Mouse (Mus musculus) midbrain, embryonic 11.5 days (tissue): Measurements from ENCODE around the gene Tmem161a. TPM values are rescaled to one million over a fixed set of nuclear protein-coding genes. Genes with fewer than 3 reads are reported as not detected.

Experiments
- ATAC-seq: fragments of 200-750 bp; cut with Nextera tagmentation; 2 replicates; pipeline ENCODE4 v1.8.0; 2017; ENCODE audit warnings: moderate TSS enrichment, moderate library complexity; ENCODE audit not compliant: low FRiP score
- DNase-seq: peaks from one replicate; pipeline ENCODE4 v3.0.0; 2015; ENCODE audit warnings: low spot score; ENCODE audit errors: missing footprints
- H3K27ac ChIP-seq: fragments of 300-500 bp; sonication (generic); 2 replicates; pipeline ENCODE4 v1.5.1; 2014; ENCODE audit warnings: low read depth, low read length
- H3K27me3 ChIP-seq: fragments of 300-500 bp; sonication (generic); 2 replicates; pipeline ENCODE4 v1.6.1; 2014; ENCODE audit warnings: mild to moderate bottlenecking, low read length, moderate library complexity, mixed read lengths; ENCODE audit not compliant: control insufficient read depth, insufficient read depth
- H3K36me3 ChIP-seq: fragments of 300-500 bp; sonication (generic); 2 replicates; pipeline ENCODE4 v1.6.1; 2014; ENCODE audit warnings: mild to moderate bottlenecking, low read length, moderate library complexity, mixed read lengths; ENCODE audit not compliant: control insufficient read depth, insufficient read depth
- H3K4me1 ChIP-seq: fragments of 300-500 bp; sonication (generic); 2 replicates; pipeline ENCODE4 v1.6.1; 2014; ENCODE audit warnings: low read length; ENCODE audit not compliant: control insufficient read depth, insufficient read depth
- H3K4me2 ChIP-seq: fragments of 300-500 bp; sonication (generic); 2 replicates; pipeline ENCODE4 v1.6.1; 2014; ENCODE audit warnings: mild to moderate bottlenecking, moderate library complexity
- H3K4me3 ChIP-seq: fragments of 300-500 bp; sonication (generic); 2 replicates; pipeline ENCODE4 v1.5.1; 2014; ENCODE audit warnings: low read depth, low read length
- H3K9ac ChIP-seq: fragments of 300-500 bp; sonication (generic); 2 replicates; pipeline ENCODE4 v1.6.1; 2014; ENCODE audit warnings: low read length
- H3K9me3 ChIP-seq: fragments of 300-500 bp; sonication (generic); 2 replicates; pipeline ENCODE4 v1.6.1; 2016; ENCODE audit warnings: low read length; ENCODE audit not compliant: control insufficient read depth
- WGBS: fragments of 180-500 bp; shearing (Covaris S2); extraction: QIAGEN DNeasy Blood & Tissue Kit; methylation state at CpG from one replicate; pipeline ENCODE4 v1.1.7; 2014; 5-methylcytosine and 5-hydroxymethylcytosine counted together
- polyA plus RNA-seq: library from polyadenylated mRNA; unstranded; fragments of >200 nt; fragmentation: Nextera tagmentation; extraction: Ambion mirVana; gene quantifications from 2 replicates; pipeline ENCODE4 v1.2.1, GENCODE M21; 2014

Gene Tmem161a
- polyA plus RNA-seq, 1 experiment from 2014 or later: 33.3 TPM

DNA sequence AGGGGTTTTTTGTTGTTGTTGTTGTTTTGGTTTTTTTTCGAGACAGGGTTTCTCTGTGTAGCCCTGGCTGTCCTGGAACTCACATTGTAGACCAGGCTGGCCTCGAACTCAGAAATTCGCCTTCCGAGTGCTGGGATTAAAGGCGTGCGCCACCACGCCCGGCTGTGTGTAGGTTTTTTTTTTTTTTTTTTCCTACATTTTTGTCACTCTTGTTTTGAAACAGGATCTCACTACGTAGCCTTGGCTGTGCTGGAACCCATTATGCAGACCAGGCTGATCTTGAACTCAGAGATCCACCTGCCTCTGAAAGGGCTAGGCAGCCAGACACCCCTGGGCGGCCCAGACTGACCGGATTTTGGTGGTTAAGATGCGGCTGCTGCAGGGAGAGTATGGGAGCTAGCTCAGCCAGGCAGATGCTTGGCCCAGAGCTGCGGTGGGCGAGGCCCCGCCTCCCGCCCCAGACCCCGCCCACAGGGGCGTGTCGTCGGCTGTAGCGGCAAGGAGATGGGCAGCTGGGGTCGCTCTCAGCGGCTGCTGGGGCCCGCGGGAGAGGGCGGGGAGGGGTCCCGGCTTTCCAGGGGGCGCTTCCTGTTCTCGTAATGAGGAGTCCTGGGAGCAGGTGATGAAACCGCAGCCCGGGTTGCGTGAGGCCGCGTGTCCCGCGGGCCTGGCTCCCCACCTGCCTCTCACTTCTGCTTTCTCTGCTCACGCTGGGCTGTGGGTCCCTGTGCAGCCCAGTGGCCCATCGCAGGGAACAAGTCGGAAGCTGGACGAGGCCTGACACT is 13.9 kb upstream of the Tmem161a start:
- Histone ChIP-seq H3K4me2 (peak overlapping the region; percentile 78), H3K9ac (peak overlapping the region; percentile 71), H3K36me3 (no peaks in the 10 kb centered on the region), H3K27ac (no peak overlapping the region), H3K27me3 (no peaks in the 10 kb centered on the region), H3K9me3 (no peaks in the 10 kb centered on the region), H3K4me1 (no peaks in the 10 kb centered on the region), H3K4me3 (peak overlapping the region; percentile 46)
- peak; percentile 99 for DNase-seq
- peak; percentile 95 for ATAC-seq
- 12% methylated on average over 40 of the region's 40 CpGs for WGBS

DNA sequence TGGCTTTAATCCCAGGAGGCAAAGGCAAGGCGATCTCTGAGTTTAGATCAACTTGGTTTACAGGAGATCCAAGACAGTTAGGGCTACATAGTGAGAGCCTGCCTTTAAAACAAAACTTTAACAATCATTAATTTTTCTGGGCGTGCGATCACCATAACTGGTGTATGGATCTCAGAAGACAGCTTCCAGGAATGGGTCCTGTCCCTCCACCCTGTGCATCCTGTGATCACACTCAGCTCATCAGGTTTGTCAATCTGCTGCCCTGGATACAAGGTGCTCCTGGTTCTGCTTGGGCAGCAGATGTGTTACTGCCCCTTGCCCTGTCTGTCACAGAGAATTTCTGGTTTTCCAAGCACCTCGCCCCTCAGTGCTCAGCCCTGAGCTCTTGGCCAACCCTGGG is 12.9 kb upstream of the Tmem161a start:
- H3K36me3 ChIP-seq: no peaks in the 10 kb centered on the region
- ATAC-seq: no peak
- H3K4me3 ChIP-seq: no peak overlapping the region
- peak; percentile 59 for DNase-seq
- H3K9me3 ChIP-seq: no peaks in the 10 kb centered on the region
- H3K4me2 ChIP-seq: no peak overlapping the region
- H3K27me3 ChIP-seq: no peaks in the 10 kb centered on the region
- WGBS: 84% methylated on average over 4 of the region's 4 CpGs
- H3K9ac ChIP-seq: no peak overlapping the region
- H3K27ac ChIP-seq: no peak overlapping the region
- H3K4me1 ChIP-seq: no peaks in the 10 kb centered on the region

GRCm38 (mm10) chr8:70160015-70160414 is 12.1 kb upstream of the Tmem161a start:
- H3K4me1 ChIP-seq: no peaks in the 10 kb centered on the region
- peaks cover under 1% of the 10 kb centered on the region; the same call in 1 of the 2 replicates for H3K27me3 ChIP-seq
- 72% methylated on average over 13 of the region's 13 CpGs for WGBS
- no peak overlapping the region for H3K27ac ChIP-seq
- ATAC-seq (no peak), DNase-seq (no peak)
- H3K4me2 ChIP-seq: no peak overlapping the region
- no peaks in the 10 kb centered on the region for H3K9me3 ChIP-seq
- H3K4me3 ChIP-seq: no peak overlapping the region
- no peak overlapping the region for H3K9ac ChIP-seq
- H3K36me3 ChIP-seq: no peaks in the 10 kb centered on the region

GRCm38 (mm10) chr8:70163316-70163715 is 8.8 kb upstream of the Tmem161a start:
- Histone ChIP-seq H3K27me3 (peaks cover 12% of the 10 kb centered on the region; the same call in 1 of the 2 replicates), H3K9me3 (no peaks in the 10 kb centered on the region), H3K36me3 (no peaks in the 10 kb centered on the region), H3K4me3 (no peak overlapping the region), H3K4me2 (no peak overlapping the region), H3K27ac (no peak overlapping the region), H3K9ac (no peak overlapping the region), H3K4me1 (0 out of 2 replicates have a peak, but pooled peaks cover 2% of the 10 kb centered on the region)
- WGBS: 84% methylated on average over 3 of the region's 3 CpGs
- DNase-seq (no peak), ATAC-seq (no peak)

DNA sequence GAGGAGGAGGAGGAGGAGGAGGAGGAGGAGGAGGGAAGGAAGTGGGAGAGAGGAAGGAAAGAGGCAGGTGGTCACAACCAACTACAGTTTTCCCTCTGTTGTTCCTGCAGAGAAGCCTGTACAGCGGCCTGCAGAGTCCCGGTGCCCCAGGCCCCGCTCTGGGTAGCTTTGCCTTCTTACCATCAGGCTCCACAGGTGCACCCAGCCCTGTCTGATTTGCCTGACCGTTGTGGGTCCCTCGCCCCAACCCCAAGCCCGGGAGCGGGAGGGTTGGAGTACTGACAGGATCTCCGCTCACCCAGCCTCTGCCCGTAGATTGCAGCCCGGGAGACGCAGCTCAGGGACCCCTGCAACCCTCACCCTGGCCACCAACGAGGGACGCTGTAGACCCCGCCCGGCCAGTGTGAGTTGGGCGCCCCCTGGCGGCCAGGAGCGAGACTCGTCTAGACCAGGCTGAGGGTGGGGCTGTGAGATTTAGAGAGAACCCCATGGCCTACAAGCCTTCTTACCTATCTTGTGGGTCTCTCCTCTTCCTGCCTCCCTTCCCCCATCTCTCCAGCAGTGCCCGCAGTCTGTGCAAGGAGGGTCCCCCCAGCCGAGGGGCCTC is 5.5 kb upstream of the Tmem161a start:
- Histone ChIP-seq H3K4me1 (0 out of 2 replicates have a peak, but pooled peaks cover 2% of the 10 kb centered on the region), H3K9me3 (no peaks in the 10 kb centered on the region), H3K36me3 (no peaks in the 10 kb centered on the region), H3K27ac (no peak overlapping the region), H3K27me3 (peaks cover 12% of the 10 kb centered on the region; the same call in 1 of the 2 replicates), H3K4me3 (0 out of 2 replicates have a peak overlapping the region, but pooled peaks have one; percentile 20), H3K9ac (peak overlapping the region; percentile 31; the same call in 1 of the 2 replicates), H3K4me2 (peak overlapping the region; percentile 45)
- WGBS: under 1% methylated on average over 21 of the region's 21 CpGs
- DNase-seq (peak; percentile 99), ATAC-seq (peak; percentile 93)

DNA sequence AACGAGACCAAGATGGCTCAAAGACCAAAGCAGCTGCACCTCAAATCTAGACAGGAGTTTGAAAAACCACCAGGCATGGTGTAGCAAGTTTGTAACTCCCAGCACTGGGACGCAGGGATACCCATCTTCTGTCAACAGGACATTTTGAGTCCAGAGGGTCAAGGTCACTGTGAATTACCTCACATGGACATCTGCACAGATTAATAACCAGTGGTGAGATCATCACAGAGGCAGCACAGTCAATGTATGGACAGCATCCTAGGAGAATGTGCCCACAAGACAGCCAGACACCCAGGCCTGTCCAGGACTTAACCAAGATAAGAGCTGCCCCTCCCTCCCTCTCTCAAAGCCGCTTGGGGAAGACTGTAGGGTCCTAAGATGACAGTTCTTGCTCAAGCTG is 2.0 kb upstream of the Tmem161a start:
- no peak overlapping the region for H3K9ac ChIP-seq
- peaks cover 10% of the 10 kb centered on the region; the same call in 1 of the 2 replicates for H3K27me3 ChIP-seq
- H3K36me3 ChIP-seq: no peaks in the 10 kb centered on the region
- 83% methylated on average over 3 of the region's 3 CpGs for WGBS
- H3K4me2 ChIP-seq: no peak overlapping the region
- DNase-seq (no peak), ATAC-seq (no peak)
- peaks cover 12% of the 10 kb centered on the region; the same call in 1 of the 2 replicates for H3K4me1 ChIP-seq
- no peak overlapping the region for H3K27ac ChIP-seq
- H3K4me3 ChIP-seq: no peak overlapping the region
- no peaks in the 10 kb centered on the region for H3K9me3 ChIP-seq

- ATAC-seq: no peak
Measured at GRCm38 (mm10) chr8:70170748-70171147, 1.4 kb upstream of the Tmem161a start.

GRCm38 (mm10) chr8:70171240-70171639 is 916 bp upstream of the Tmem161a start:
- H3K27me3 ChIP-seq: no peaks in the 10 kb centered on the region
- H3K4me2 ChIP-seq: no peak overlapping the region
- ATAC-seq (no peak), DNase-seq (no peak)
- no peak overlapping the region for H3K4me3 ChIP-seq
- 91% methylated on average over 7 of the region's 7 CpGs for WGBS
- H3K9ac ChIP-seq: no peak overlapping the region
- H3K9me3 ChIP-seq: no peaks in the 10 kb centered on the region
- no peak overlapping the region for H3K27ac ChIP-seq
- H3K36me3 ChIP-seq: no peaks in the 10 kb centered on the region
- peaks cover 12% of the 10 kb centered on the region; the same call in 1 of the 2 replicates for H3K4me1 ChIP-seq

More at GRCm38 (mm10) chr8:70170748-70171147, 1.4 kb upstream of the Tmem161a start:
- Histone ChIP-seq H3K4me1 (peaks cover 12% of the 10 kb centered on the region; the same call in 1 of the 2 replicates), H3K9me3 (no peaks in the 10 kb centered on the region), H3K36me3 (no peaks in the 10 kb centered on the region), H3K27ac (no peak overlapping the region), H3K4me3 (no peak overlapping the region), H3K27me3 (peaks cover 4% of the 10 kb centered on the region; the same call in 1 of the 2 replicates), H3K4me2 (no peak overlapping the region), H3K9ac (no peak overlapping the region)
- WGBS: 78% methylated on average over 3 of the region's 3 CpGs
- DNase-seq: no peak

DNA sequence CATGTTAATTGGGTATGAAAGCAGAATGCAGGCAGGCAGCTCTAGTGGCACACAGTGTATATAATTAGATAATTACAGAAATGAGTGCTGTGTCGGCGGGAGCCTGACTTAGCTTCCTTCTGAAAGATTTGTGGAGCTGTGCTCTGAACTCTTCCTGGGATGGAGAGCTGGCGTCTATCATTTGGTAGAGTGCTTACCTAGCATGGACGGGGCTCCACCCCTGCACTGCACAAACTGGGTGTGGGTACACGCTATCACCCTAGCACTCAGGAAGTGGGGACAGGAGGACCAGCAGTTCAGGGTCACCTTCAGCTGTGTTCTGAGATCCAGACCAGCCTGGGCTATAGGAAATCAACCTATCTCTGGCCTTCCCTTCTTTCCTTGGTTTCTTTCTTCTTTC is 1.2 kb downstream of the Tmem161a start:
- Histone ChIP-seq H3K36me3 (peaks cover 3% of the 10 kb centered on the region; the same call in 1 of the 2 replicates), H3K27ac (no peak overlapping the region), H3K4me2 (no peak overlapping the region), H3K9ac (no peak overlapping the region), H3K9me3 (no peaks in the 10 kb centered on the region), H3K4me3 (no peak overlapping the region), H3K27me3 (no peaks in the 10 kb centered on the region), H3K4me1 (peaks cover 10% of the 10 kb centered on the region; the same call in 1 of the 2 replicates)
- 91% methylated on average over 5 of the region's 5 CpGs for WGBS
- no peak for ATAC-seq
- no peak for DNase-seq
